Mouse (Mus musculus) embryo, embryonic 11 days (tissue): ENCODE data around the gene Tmeff1.

Experiments
- DNase-seq: peaks from one replicate; pipeline ENCODE4 v3.0.0-alpha.2; 2015

Gene Tmeff1

DNA sequence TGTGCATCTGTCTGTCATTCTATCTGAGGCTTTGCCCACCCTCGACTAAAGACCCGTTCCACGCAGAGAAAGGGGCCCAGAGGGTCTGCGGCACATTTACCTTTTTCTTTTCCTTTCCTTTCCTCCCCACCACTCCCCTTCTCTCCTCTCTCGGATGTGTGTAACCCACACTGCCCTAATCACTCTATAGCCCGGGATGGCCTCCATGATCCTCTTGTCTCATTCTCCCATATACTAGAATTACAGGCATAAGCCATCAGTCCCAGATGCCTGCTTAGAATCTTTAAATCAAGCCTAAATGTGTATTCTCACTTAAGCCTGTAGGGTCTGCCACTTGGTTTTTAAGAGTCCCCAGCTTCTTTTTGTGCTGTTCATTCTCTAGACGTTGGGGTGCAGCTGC is 8.6 kb upstream of the Tmeff1 start:
- no peak for DNase-seq

DNA sequence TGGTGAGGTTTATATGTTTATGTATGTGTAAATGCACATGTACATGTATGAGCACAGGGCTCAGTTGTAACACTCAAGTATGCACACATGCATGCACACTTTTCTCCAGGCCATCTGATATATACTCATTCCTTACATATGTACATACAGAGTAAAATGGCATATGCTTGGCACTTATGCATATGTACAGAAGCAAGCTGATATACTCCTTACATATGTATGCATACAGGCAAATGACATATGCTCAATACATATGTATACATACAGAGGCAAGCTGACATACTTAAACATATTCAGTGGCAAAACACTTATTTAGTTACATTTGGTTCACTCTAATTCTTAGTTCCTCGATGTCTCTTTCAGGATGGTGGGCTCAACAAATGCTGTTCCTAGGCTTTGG is 7.1 kb upstream of the Tmeff1 start:
- no peak for DNase-seq

DNA sequence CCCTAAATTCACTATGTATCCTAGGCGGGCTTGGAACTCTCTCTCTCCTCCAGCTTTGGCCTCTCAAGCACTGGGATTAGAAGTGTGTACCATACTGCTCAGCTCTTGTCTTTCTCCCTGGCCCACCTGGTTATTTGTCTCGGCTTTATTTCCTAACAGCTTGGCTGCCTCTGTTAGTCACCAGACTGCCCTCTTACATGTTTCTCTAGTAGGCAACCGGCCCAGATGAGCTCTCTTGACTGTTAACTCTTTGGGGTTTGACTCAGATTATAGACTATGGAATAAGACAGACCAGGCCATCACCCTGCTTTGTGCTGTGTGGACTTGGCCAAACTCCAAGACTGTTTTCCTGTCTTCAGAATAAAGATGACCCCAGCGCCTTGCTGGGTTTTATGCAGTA is 6.6 kb upstream of the Tmeff1 start:
- no peak for DNase-seq

DNA sequence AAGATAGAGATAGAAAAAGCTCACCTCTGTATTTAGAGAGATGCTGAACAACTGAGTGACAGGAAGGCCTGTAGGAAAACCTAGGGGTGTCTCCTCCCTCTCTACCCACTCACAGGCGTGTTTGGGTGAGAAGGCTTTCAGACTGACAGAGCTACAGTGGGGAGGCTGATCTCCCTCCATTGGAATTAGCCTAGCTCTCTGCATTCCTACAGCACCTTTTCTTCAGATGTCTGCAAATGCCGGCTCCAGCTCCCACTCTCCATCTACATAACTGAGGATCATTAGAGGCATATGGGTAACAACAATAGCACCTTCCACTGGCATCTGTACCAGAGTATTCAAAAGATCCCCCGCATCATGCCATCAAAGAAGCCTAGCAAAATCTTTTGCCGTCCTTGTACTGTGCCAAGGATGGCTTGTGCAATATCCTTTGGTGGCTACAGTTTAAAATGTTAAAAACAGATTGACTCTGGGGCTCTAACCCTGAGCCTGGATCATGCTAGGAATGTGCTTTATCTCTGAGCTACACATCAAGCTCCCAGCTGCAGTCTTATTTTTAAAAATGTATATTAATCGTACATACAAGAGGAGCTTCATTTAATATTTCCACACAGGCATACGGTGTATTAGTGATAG is 5.4 kb upstream of the Tmeff1 start:
- no peak for DNase-seq

DNA sequence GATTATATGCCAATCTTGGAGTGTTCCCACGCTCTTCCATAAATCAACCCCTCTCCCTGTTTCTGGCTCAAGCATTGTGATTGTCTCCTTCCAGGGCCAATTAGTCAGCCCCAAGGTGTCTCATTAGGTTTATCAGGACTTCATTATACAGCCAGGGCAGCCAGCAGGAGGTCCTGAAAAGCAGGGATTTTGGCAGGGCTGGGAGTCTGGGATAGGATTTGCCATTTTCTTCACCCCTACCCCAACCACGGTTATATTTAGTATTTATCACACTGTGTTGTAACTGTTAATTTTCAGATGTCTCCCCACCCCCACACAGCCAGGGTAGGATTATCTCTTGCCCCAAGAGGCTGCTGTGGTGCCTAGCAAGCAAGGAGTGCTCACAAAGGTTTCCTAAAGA is 3.8 kb upstream of the Tmeff1 start:
- peak; percentile 18 for DNase-seq

DNA sequence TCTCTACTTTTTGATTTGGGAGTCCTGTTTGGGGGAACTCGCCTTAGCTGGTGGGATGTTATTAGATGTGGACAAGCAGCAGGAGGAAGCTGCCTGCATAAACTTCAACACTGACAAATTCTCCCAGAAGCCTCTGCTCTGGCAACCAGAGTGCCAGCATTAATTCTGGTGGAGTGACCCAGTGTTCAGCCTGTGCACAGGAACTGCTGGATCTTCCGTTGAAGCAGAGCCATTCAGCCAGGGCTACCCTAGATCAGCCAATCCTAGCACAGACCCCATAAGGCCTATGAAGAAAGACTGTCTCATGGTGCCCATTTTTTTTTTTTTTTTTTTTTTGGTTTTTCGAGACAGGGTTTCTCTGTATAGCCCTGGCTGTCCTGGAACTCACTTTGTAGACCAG is 3.0 kb upstream of the Tmeff1 start:
- DNase-seq = no peak

DNA sequence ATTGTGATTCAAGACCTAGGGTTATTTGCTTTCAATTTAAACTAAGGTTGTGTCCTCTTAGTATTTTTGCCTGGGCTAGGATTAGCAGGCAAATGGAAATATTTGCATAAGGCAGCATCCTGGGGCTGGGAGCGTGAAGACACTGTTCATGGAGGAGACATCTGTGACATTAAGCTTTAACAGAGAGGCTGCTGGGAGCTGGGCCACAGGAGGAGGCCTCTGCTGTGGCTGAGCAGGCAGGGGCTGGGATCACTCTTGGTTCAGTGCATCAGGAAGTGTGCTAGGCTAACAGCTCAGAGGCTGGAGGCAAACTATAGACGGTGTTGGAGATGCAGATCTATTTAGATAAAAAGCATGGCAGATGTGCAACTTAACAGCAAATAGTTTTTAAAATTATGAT is 2.0 kb upstream of the Tmeff1 start:
- peak; percentile 29 for DNase-seq

DNA sequence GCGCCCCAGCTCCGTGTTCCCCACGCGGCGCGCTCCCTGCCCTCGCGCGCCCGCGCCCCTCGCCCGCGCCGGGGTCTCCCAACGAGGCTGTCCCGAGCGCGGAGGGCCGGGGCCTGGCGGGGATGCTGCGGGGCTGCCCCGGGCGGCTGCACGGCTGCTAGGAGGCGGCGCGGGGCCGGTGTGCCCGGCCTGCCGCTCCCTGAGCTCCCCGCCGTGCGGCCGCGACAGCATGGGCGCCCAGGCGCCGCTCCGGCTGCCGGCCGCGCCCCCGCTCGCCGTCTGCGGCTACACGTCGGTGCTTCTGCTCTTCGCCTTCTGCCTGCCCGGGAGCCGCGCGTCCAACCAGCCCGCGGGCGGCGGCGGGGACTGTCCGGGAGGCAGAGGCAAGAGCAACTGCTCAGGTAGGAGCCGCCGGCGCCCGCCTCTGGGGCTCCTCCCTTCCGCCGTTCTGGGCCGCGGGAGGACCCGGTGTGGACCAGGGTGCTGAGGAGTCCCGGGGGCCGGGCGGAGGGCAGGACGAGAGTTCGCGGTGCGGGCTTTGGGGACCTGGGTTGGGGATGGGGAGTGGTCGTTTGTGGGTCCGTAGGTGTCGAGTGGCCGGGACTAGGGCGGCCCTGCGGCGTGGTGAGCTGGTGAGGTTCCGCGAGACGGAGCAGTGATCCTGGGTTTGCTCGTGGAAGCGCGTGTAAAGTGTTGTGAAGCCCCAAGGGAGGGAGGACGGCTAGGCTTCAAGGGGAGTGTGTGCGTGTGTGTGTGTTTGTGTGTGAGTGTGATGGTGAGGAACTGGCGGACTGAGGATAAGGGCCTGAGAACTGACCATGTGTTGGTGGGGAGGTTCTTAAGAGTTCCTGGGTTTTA is 496 bp downstream of the Tmeff1 start:
- no peak for DNase-seq

DNA sequence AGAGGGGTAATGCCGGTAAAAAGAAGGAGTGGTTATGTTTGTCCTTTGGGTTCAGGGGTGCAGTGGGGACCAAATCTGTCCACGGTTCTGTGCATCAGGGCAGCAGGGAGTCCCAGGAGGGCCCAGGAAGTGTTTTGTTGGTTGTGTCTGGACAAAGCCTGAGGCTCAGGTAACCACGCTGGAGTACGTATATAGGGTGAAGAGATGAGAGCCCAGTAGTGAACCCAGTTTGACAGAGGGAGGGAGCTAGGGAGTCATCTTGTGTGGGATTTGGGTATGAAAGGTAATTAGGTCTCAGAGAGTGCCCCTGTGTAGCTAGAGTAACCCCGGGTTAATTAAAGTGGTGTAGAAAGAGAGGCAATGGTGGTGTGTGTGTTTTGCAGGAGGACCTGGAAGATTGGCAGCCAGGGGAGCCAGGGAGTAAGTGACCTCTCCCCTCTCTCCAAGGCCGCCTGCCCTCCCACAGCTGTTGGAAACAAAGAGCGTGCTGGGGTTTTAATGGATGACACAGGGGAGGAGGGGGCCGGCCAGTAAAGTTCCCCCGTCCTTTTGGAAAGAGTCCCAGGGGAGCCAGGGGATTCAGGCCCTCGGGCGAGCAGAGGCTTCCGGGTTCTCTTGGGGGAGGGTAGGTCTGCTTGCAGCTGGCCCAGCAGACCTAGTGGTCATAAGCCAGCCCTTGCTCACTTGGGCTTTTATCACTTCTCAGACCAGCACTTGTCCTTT is 1.3 kb downstream of the Tmeff1 start:
- peak; percentile 90 for DNase-seq

DNA sequence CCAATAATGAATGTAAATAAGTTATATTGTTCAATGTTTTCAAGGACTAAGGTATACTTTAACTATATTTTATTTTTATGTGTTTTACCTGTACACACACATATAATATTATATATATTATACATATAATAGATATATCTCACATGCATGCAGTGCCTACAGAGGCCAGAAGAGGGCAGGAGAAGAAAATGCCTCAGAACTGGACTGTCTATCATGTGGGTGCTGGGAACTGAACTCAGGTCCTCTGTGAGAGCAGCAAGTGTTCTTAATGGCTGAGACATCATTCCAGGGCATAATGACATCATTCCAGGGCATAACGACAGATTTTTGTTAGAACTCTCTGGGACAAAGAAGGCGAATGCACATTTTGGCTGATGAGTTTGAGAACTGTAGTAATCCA is 2.6 kb downstream of the Tmeff1 start:
- DNase-seq = no peak

DNA sequence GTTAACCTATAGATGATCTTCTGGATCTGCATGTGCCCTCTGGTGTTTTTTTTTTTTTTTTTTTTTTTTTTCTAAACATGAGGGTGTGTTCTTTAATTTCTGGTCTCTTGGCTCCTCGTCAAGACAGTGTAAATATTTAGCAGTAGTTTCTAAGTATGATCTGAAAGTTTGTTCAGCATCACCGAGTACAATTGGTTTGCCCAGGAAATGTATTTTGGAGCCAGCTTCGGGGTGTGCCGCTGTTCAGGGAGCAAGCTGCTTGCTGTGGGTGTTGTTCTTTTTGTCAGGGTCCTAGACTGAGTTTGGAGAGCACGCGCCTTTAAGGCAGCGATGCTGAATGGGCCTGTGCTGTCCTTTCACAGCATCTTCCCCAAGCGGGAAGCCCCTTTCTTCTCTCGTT is 3.6 kb downstream of the Tmeff1 start:
- no peak for DNase-seq

DNA sequence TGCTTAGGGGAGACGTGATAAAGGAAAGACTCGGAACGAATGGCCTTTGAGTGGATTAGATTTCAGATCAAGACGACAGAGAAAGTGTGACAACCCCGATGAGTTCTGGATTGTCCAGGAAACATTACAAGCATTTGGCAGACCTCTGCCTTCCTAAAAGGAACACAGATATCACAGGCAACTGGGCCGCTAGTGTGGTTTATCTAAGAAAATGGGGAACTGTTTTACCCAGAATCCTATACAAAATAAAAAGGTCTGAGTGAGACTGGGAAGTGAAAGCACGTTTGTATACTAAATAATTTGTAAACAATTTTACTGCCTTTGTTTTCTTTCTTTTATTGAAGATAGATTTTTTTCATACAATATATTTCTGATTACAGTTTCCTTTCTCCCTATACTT is 5.9 kb downstream of the Tmeff1 start:
- no peak for DNase-seq

DNA sequence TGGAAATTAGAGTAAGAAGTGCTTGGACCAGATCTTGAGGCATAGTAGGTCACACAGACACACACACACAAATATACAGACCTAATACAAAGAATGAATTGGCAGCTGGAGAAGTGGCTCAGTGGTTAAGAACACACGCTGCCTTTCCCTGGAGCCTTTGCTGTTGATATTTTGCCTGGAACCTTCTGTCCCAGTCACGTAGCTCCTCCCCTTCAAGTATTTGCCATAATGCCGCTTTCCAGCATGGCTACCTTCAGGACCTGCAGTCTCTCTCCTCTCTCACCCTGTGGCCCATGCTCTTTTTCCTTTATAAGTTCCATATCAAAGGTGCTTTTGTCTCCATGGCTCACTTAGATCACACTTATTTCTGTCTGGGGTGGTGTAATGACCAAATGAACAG is 6.4 kb downstream of the Tmeff1 start:
- no peak for DNase-seq

DNA sequence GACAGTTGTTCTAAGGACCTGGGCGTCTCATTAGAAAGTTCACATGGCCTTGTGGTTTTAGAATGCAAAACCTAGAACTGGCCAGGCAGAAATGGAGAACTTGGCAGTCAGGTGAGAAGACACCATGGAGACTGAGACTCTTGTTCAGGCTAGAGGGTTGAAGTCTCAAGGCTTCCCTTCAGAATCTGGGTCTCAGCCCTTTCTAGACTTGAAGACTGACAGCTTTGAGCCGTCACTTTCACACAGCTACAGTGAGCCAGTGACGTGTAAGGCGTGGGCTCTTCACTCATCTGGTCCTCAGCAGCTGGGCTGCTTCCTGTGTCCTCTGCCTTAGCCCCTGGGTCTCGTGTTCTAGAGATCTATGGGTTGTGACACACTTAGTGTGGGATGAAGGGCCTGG is 7.4 kb downstream of the Tmeff1 start:
- DNase-seq = no peak

DNA sequence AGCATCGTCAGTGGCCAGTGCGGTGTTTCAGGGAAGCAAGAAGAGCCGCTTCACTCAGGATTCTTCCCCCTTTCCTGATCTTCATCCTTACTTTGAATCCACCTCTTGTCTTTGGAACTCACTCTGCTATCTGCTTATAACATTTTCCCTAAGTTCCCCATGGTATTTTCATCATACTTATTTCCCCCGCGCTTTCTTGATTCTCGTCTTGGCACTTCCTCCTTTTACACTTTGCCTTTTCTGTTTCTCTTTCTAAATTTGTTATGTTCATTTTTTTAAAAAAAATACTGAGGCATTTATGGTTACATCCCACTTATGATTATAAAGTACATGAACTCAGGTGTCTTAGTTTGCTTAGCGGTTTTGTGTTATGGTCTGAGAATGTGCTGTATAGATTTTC is 7.9 kb downstream of the Tmeff1 start:
- DNase-seq = no peak

DNA sequence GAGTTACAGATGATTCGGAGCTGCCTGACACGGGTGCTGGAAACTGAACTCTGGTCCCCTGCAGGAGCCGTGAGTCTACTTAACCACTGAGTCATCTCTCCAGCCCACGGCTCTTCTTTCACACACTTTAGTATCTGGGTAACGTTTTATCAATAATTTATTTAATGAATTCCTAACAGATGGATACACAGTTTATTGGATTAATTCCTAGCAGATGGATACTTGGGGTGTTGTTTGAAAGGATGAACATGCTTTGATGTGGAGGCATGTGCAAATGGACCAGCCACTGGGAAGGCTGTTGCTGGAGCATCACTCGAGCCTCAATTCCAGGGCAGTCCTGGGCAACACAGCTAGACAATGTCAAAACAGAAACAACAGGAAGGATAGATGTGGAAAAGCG is 11.1 kb downstream of the Tmeff1 start:
- no peak for DNase-seq

DNA sequence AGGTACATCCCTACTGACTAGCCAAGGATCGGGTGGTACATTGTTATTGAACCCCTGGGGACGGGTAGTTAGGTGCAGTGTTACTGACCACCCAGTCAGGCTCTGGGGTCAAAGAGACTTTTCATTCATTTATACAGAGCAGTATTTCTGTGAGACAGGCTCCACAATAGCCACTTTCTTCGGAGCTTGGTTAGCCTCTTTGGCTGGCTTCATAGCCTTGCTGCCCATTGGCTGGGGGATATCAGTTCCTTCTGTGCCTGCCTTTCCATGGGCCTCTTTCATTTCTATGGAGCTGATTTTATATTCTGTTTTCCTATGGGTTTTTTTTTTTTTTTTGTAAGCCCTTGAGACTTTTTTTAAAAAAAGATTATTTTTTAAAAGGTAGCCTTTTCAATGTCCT is 20.7 kb downstream of the Tmeff1 start:
- DNase-seq = peak; percentile 32

DNA sequence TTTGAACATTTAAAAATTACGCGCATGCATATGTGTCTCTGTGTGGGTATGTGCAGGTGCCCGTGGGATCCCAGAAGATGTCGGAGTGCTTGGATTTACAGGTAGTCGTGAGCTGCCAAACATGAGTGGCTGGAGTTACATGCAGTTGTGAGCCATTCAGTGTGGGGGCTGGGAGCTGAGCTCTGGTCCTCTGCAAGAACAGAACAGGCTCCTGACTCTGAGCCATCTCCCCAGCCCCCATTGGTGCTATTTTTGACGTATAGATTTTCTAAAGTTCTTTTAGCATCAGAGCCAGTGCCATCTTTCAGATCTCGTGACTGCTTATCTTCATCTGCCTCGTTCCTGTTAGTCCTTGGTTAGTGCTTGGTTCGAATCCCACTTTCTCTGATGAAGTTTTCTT is 24.5 kb downstream of the Tmeff1 start:
- no peak for DNase-seq

DNA sequence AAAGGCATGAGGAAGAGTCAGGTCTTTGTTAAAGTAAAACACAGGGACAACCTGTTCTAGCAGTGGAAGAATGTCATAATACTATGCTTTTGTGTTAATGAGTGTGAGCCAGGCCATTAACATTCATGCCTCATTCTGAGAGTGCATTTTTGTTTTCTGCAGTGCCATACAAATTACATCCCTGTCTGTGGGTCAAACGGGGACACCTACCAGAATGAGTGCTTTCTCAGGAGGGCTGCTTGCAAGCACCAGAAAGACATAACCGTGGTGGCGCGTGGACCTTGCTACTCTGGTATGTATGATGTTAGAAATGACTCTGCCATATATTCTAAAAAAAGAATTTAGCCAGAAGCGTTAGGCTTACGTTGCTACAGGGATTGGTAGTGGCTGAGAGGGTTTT is 25.3 kb downstream of the Tmeff1 start:
- DNase-seq = no peak

DNA sequence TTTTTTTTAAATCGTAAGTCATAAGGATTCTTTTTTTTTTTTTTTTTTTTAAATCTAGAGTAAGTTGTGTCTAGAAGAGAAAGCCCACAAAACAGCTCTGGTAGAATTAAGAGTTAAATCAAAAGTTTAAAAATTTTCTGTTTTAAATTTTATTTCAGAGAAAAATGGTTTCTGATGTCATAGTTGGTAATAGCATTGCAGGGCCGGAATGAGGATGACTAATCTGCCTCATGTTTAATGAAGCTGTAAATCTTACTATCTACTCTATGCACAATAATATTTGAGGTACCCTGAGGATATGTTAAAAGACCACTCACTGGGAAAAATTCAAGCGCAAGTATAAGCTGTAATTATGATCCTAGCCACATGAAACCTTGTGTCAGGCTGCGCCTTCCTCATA is 30.5 kb downstream of the Tmeff1 start:
- no peak for DNase-seq

DNA sequence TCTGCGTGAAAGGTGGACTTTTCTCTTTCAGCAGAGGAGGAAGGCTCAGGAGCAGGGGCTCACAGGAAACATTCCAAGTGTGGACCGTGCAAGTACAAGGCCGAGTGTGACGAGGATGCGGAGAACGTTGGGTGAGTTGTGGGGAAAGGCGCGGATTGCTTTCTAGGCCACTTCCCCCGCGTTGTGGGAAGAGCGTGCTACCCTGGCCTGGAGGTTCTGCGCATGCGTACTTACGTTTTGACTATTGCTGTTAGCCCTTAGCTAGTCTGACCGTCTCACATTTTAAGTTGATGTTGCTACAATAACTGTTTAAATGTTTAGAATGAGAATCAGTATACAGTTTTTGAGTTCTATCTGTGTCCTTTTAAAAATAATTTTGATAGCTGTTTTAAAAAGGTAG is 32.2 kb downstream of the Tmeff1 start:
- DNase-seq = no peak

DNA sequence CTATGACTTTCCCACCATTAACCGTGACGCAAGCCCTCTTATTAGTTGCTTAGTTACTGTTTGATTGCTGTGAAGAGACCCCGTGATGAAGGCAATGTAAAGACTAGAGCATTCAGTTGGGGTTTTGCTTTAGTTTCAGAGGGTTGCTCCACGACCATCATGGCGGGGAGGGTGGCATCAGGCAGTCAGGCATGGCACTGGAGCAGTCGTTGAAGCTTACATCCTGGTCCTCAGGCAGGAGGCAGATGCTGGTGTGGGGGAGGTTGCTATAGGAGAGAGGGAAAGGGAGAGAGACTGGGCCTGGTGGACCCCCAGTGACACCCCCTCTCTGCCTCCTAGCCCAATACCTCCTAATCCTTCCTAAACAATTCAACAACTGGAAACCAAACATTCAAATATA is 35.1 kb downstream of the Tmeff1 start:
- no peak for DNase-seq

DNA sequence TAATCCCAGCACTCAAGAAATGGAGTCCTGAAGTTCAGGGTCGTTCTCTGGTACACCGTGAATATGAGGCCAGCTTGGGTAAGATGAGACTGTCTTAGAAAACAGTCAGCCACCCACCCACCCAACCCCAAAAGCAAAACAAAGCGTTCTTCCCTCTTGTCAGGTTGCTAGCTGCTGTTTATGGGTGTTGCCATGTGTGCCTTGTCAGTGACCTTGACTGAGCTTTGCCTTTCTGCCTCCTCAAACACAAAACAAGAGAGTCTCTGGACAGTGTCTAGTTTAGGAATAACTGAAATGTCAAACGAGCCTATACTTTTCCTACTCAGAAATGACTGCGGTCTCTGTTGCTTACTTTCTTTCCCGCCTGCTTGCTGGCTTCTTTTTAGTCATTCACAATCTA is 37.3 kb downstream of the Tmeff1 start:
- DNase-seq = no peak

DNA sequence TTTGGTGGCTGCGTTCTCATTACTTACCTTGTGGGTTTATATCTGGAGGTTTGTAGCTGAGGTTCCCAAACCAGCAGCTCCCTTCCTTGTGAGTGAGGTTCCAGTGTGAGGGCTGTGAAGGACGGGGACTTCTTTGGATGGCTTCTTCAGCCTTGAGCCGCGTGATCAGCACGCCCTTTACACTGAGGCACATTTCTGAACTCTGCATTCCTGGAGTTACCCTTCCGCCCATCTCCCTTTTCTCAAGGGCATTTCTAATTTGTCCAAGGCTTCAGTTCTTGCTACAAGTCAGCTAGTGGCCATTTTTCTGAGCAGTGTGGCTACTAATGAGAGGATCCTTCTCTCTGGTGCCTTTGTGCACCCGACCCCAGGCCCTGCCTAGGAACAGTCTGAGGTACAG is 38.0 kb downstream of the Tmeff1 start:
- no peak for DNase-seq
